Mouse (Mus musculus) A20 (cell line): ENCODE data around the gene Myo1a.
"Not testable (repeated sequence)": the region's sequence is repeated elsewhere in the genome, so short reads cannot be mapped to it uniquely, and the experiment has no call there.

Experiments used
- DNase-seq: peaks from one replicate; pipeline ENCODE4 v3.0.0-alpha.2; 2011; ENCODE audit warnings: low read depth, low spot score

The Myo1a gene

GRCm38 (mm10) chr10:127759181-127760110 is 54.5 kb downstream of the Myo1a start, which contains the start of the genes Rdh1 and Rdh16f1:
TSS of gene Rdh1 (plus strand) at chr10:127759721.
TSS of gene Rdh16f1 (plus strand) at chr10:127759787.
- no peak for DNase-seq

- not testable (repeated sequence) for DNase-seq
Measured at GRCm38 (mm10) chr10:127762926-127763325, 58.0 kb downstream of the Myo1a start.

- no peak for DNase-seq
Measured at GRCm38 (mm10) chr10:127763914-127764680, 59.1 kb downstream of the Myo1a start.

- no peak for DNase-seq
Measured at GRCm38 (mm10) chr10:127766564-127766963, 61.6 kb downstream of the Myo1a start.
